Mouse (Mus musculus) small intestine, adult 2 months (tissue): ENCODE measurements around the gene 1700003E16Rik. TPM values are rescaled to one million over a fixed set of nuclear protein-coding genes. Genes with fewer than 3 reads are reported as not detected.

Experiments used
- H3K27ac ChIP-seq: fragments of 200-500 bp; 2 replicates; pipeline ENCODE4 v1.5.1; 2012; ENCODE audit warnings: low read depth, low read length, control low read depth, inconsistent platforms; ENCODE audit not compliant: insufficient read depth
- H3K27me3 ChIP-seq: fragments of 200-500 bp; 2 replicates; pipeline ENCODE4 v1.6.1; 2012; ENCODE audit warnings: mild to moderate bottlenecking, moderate library complexity, low read length, inconsistent platforms; ENCODE audit not compliant: control insufficient read depth, insufficient read depth
- H3K36me3 ChIP-seq: fragments of 200-500 bp; 2 replicates; pipeline ENCODE4 v1.6.1; 2012; ENCODE audit warnings: mild to moderate bottlenecking, low read length, control low read depth, inconsistent platforms; ENCODE audit not compliant: control insufficient read depth, insufficient read depth
- H3K4me1 ChIP-seq: fragments of 200-500 bp; 2 replicates; pipeline ENCODE4 v1.6.1; 2012; ENCODE audit warnings: low read length, inconsistent platforms, mixed read lengths; ENCODE audit not compliant: control insufficient read depth, insufficient read depth, insufficient read length
- H3K4me3 ChIP-seq: fragments of 200-500 bp; 2 replicates; pipeline ENCODE4 v1.5.1; 2012; ENCODE audit warnings: low read depth, mild to moderate bottlenecking, control low read depth, inconsistent platforms, low read length, moderate library complexity
- CTCF ChIP-seq: fragments of 200-500 bp; IDR thresholded peaks from 2 replicates; pipeline ENCODE4 v1.5.1; 2012; ENCODE audit warnings: low read depth, mild to moderate bottlenecking, control low read depth, inconsistent platforms, low read length, moderate library complexity, mixed read lengths; ENCODE audit not compliant: insufficient replicate concordance, insufficient read length; ENCODE audit errors: extremely low read depth
- POLR2A ChIP-seq: fragments of 200-500 bp; IDR thresholded peaks from 2 replicates; pipeline ENCODE4 v1.6.1; 2012; ENCODE audit warnings: low read depth, mild to moderate bottlenecking, control low read depth, inconsistent platforms, low read length, moderate library complexity
- WGBS: fragments of 180-500 bp; shearing (Covaris S2); methylation state at CpG from one replicate; pipeline ENCODE4 v1.1.7; 2018; 5-methylcytosine and 5-hydroxymethylcytosine counted together
- polyA plus RNA-seq: library from polyadenylated mRNA; depleted of rRNA; stranded (reverse); fragments of >200 nt; gene quantifications from 2 replicates; pipeline ENCODE4 v1.2.3, GENCODE M21; 2012

1700003E16Rik gene
- polyA plus RNA-seq, 1 experiment: 0.09 TPM

GRCm38 (mm10) chr6:83132176-83132919 is 23.9 kb upstream of the 1700003E16Rik start:
- peaks cover 21% of the 10 kb centered on the region for H3K4me1 ChIP-seq
- 42% methylated on average over 9 of the region's 9 CpGs for WGBS
- no peaks in the 10 kb centered on the region for H3K27me3 ChIP-seq
- no peak overlapping the region for H3K4me3 ChIP-seq
- no peaks in the 10 kb centered on the region for H3K36me3 ChIP-seq
- TF ChIP-seq CTCF (no peak), POLR2A (no peak)
- peak overlapping the region; percentile 97 for H3K27ac ChIP-seq

GRCm38 (mm10) chr6:83134226-83134625 is 22.0 kb upstream of the 1700003E16Rik start:
- Histone ChIP-seq H3K4me1 (peaks cover 27% of the 10 kb centered on the region), H3K4me3 (no peak overlapping the region), H3K36me3 (peaks cover 2% of the 10 kb centered on the region; the same call in 1 of the 2 replicates), H3K27me3 (no peaks in the 10 kb centered on the region), H3K27ac (peak overlapping the region; percentile 93)
- TF ChIP-seq CTCF (no peak), POLR2A (no peak)
- WGBS: 39% methylated on average over 3 of the region's 3 CpGs

- TF ChIP-seq POLR2A: peak; percentile 58; the same call in 1 of the 2 replicates
- TF ChIP-seq CTCF: no peak
- Histone ChIP-seq H3K27ac (peak within 1 kb of the TSS; percentile 93), H3K36me3 (peaks cover 4% of the 10 kb centered on the region; the same call in 1 of the 2 replicates), H3K4me1 (peaks cover 27% of the 10 kb centered on the region), H3K4me3 (peak within 1 kb of the TSS; percentile 83), H3K27me3 (no peaks in the 10 kb centered on the region)
- WGBS: 28% methylated on average over 7 of the region's 7 CpGs
Measured at GRCm38 (mm10) chr6:83134951-83135513, 21.2 kb upstream of the 1700003E16Rik start, which contains the start of gene Rtkn. Gene Rtkn, plus strand, starts transcription at chr6:83135463.

GRCm38 (mm10) chr6:83135571-83136161 is 20.5 kb upstream of the 1700003E16Rik start:
- Histone ChIP-seq H3K36me3 (peaks cover 6% of the 10 kb centered on the region; the same call in 1 of the 2 replicates), H3K4me3 (peak overlapping the region; percentile 83), H3K4me1 (peaks cover 27% of the 10 kb centered on the region), H3K27ac (peak overlapping the region; percentile 93), H3K27me3 (no peaks in the 10 kb centered on the region)
- WGBS: 3% methylated on average over 37 of the region's 37 CpGs
- TF ChIP-seq POLR2A (peak; percentile 39), CTCF (no peak)

GRCm38 (mm10) chr6:83136291-83136880 is 19.8 kb upstream of the 1700003E16Rik start:
- Histone ChIP-seq H3K27ac (peak overlapping the region; percentile 93), H3K36me3 (peaks cover 6% of the 10 kb centered on the region; the same call in 1 of the 2 replicates), H3K4me3 (peak overlapping the region; percentile 83), H3K27me3 (no peaks in the 10 kb centered on the region), H3K4me1 (peaks cover 21% of the 10 kb centered on the region)
- TF ChIP-seq CTCF (no peak), POLR2A (no peak)
- WGBS: 15% methylated on average over 5 of the region's 5 CpGs

- Histone ChIP-seq H3K4me3 (peak overlapping the region; percentile 83), H3K27me3 (no peaks in the 10 kb centered on the region), H3K36me3 (peaks cover 6% of the 10 kb centered on the region; the same call in 1 of the 2 replicates), H3K27ac (peak overlapping the region; percentile 93), H3K4me1 (peaks cover 21% of the 10 kb centered on the region)
- WGBS: 1% methylated on average over 26 of the region's 26 CpGs
- peak; percentile 41 for TF ChIP-seq POLR2A
- no peak for TF ChIP-seq CTCF
Measured at GRCm38 (mm10) chr6:83136881-83137575, 19.2 kb upstream of the 1700003E16Rik start.
